Mouse (Mus musculus) liver, embryonic 11.5 days (tissue): ENCODE results near the gene Tanc1. TPM values are rescaled to one million over a fixed set of nuclear protein-coding genes. Genes with fewer than 3 reads are reported as not detected.

ENCODE experiments used
- ATAC-seq: fragments of 200-750 bp; cut with Nextera tagmentation; replicated peaks from 2 replicates; pipeline ENCODE4 v1.8.0; 2017; ENCODE audit warnings: moderate number of reproducible peaks, mild to moderate bottlenecking, moderate TSS enrichment, moderate library complexity; ENCODE audit not compliant: low FRiP score
- DNase-seq: peaks from one replicate; pipeline ENCODE4 v3.0.0-alpha.2; 2017; ENCODE audit warnings: low spot score
- H3K27ac ChIP-seq: fragments of 300-500 bp; sonication (generic); 2 replicates; pipeline ENCODE4 v1.5.1; 2014; ENCODE audit warnings: mild to moderate bottlenecking, low read depth, low read length, control low read depth
- H3K27me3 ChIP-seq: fragments of 300-500 bp; sonication (generic); replicated peaks from 2 replicates; pipeline ENCODE4 v1.6.1; 2014; ENCODE audit warnings: low read length, mixed read lengths; ENCODE audit not compliant: control insufficient read depth, insufficient read depth
- H3K36me3 ChIP-seq: fragments of 300-500 bp; sonication (generic); 2 replicates; pipeline ENCODE4 v1.6.1; 2014; ENCODE audit warnings: mild to moderate bottlenecking, low read length, moderate library complexity, mixed read lengths; ENCODE audit not compliant: control insufficient read depth, insufficient read depth
- H3K4me1 ChIP-seq: fragments of 300-500 bp; sonication (generic); replicated peaks from 2 replicates; pipeline ENCODE4 v1.6.1; 2014; ENCODE audit warnings: low read length, mixed read lengths; ENCODE audit not compliant: control insufficient read depth, insufficient read depth
- H3K4me2 ChIP-seq: fragments of 300-500 bp; sonication (generic); 2 replicates; pipeline ENCODE4 v1.6.1; 2014; ENCODE audit warnings: mild to moderate bottlenecking, control low read depth, moderate library complexity
- H3K4me3 ChIP-seq: fragments of 300-500 bp; sonication (generic); 2 replicates; pipeline ENCODE4 v1.5.1; 2014; ENCODE audit warnings: low read depth, low read length, control low read depth
- H3K9ac ChIP-seq: fragments of 300-500 bp; sonication (generic); 2 replicates; pipeline ENCODE4 v1.6.1; 2014; ENCODE audit warnings: low read depth, low read length, control low read depth
- H3K9me3 ChIP-seq: fragments of 300-500 bp; sonication (generic); 2 replicates; pipeline ENCODE4 v1.6.1; 2016; ENCODE audit warnings: low read length, inconsistent platforms, mixed read lengths; ENCODE audit not compliant: control insufficient read depth
- WGBS: fragments of 180-500 bp; shearing (Covaris S2); extraction: QIAGEN DNeasy Blood & Tissue Kit; methylation state at CpG from one replicate; pipeline ENCODE4 v1.1.7; 2014; 5-methylcytosine and 5-hydroxymethylcytosine counted together
- polyA plus RNA-seq: library from polyadenylated mRNA; unstranded; fragments of >200 nt; fragmentation: Nextera tagmentation; extraction: Ambion mirVana; gene quantifications from 2 replicates; pipeline ENCODE4 v1.2.1, GENCODE M21; 2014

The Tanc1 gene
- polyA plus RNA-seq, 1 experiment from 2014 or later: 12.5 TPM

DNA sequence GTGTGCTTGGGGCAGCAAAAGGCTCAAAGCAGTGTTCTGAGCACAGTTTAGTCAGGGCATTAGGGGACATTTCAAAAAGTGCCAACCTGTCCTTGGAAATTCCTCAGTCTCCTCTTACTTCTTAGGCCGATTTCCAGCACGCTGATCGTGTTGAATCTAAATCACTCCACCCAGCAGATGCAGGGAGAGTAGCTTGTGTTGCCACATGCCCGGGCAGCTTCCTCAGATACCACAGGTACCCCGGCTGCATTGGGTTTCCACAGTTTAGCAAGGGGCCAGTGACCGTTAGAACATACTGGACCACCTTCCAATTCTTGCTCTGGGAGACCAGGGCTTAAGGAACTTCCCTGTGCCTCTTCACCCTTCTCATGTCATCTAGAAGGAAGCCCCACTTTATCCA is 164.0 kb downstream of the Tanc1 start:
- 79% methylated on average over 6 of the region's 6 CpGs for WGBS
- ATAC-seq (no peak), DNase-seq (no peak)
- Histone ChIP-seq H3K9me3 (no peaks in the 10 kb centered on the region), H3K4me3 (no peak overlapping the region), H3K9ac (no peak overlapping the region), H3K4me2 (no peak overlapping the region), H3K27ac (no peak overlapping the region), H3K36me3 (no peaks in the 10 kb centered on the region; the same call in 1 of the 2 replicates), H3K4me1 (0 out of 2 replicates have a peak, but pooled peaks cover 4% of the 10 kb centered on the region), H3K27me3 (no peaks in the 10 kb centered on the region)

DNA sequence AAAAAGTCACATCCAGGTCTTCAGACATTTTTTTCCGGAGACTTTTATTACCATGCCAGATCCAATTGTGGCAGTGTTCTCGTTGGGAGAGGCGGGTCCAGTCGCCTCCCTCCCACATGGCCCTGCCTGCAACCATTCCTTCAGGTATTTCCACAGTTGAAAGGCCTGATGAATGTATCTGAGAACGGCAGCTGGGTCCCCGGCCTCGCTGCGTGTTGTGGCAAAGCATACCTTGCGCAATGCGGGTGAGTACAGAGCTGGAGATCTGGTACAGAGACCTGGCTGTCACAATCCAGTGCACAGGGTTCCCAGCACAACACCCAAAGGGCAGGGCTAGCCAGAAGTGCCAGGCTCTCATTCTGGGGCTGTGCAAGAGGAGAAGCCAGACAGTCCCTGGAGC is 167.5 kb downstream of the Tanc1 start:
- no peaks in the 10 kb centered on the region for H3K27me3 ChIP-seq
- ATAC-seq: no peak
- no peak overlapping the region for H3K27ac ChIP-seq
- H3K4me1 ChIP-seq: no peaks in the 10 kb centered on the region
- H3K4me3 ChIP-seq: no peak overlapping the region
- no peak overlapping the region for H3K9ac ChIP-seq
- DNase-seq: no peak
- H3K9me3 ChIP-seq: no peaks in the 10 kb centered on the region
- no peak overlapping the region for H3K4me2 ChIP-seq
- 78% methylated on average over 10 of the region's 10 CpGs for WGBS
- H3K36me3 ChIP-seq: no peaks in the 10 kb centered on the region; the same call in 1 of the 2 replicates

- no peak overlapping the region for H3K4me3 ChIP-seq
- WGBS: 81% methylated on average over 5 of the region's 5 CpGs
- no peak overlapping the region for H3K9ac ChIP-seq
- ATAC-seq (no peak), DNase-seq (no peak)
- H3K27ac ChIP-seq: no peak overlapping the region
- no peaks in the 10 kb centered on the region for H3K9me3 ChIP-seq
- no peak overlapping the region for H3K4me2 ChIP-seq
- H3K36me3 ChIP-seq: no peaks in the 10 kb centered on the region; the same call in 1 of the 2 replicates
- no peaks in the 10 kb centered on the region for H3K27me3 ChIP-seq
- no peaks in the 10 kb centered on the region for H3K4me1 ChIP-seq
These were observed 168.4 kb downstream of the Tanc1 start for GRCm38 (mm10) chr2:59780240-59780639.

DNA sequence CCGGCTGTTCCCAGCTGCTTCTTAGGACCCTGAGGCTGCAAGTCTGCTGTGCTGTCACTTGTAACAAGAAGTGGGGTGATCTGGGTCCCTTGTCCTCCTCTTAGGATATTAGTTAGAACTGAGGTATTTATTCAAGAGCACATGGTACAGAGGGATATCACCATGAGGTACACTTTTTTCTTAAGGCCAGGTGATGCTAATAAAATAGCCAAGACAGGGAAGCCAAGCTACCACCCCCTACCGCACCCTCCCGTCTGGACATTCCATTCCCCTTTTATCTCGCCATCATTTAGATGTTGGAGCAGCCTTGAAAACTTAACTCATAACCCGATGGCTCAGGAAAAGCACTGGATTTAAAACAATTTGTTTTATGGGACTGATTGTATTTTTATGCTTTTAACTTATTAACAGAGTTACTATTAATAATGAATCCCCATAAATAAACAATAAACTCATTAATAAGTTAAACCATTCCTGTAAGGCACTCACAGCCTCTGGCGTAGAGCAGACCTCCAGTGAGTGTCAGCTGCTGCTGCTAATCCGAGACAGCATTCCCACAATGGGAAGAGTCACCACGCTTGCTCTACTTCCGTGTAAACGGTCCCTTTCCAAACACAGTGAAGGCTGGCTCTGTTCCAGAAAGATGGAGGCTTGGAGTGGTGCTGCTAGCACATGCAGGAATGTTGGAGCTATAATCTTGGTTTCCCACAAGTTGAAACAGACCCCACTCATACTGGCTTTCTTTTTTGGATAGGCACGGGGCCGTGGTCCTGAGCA is 171.4 kb downstream of the Tanc1 start:
- H3K9ac ChIP-seq: no peak overlapping the region
- WGBS: 73% methylated on average over 12 of the region's 12 CpGs

DNA sequence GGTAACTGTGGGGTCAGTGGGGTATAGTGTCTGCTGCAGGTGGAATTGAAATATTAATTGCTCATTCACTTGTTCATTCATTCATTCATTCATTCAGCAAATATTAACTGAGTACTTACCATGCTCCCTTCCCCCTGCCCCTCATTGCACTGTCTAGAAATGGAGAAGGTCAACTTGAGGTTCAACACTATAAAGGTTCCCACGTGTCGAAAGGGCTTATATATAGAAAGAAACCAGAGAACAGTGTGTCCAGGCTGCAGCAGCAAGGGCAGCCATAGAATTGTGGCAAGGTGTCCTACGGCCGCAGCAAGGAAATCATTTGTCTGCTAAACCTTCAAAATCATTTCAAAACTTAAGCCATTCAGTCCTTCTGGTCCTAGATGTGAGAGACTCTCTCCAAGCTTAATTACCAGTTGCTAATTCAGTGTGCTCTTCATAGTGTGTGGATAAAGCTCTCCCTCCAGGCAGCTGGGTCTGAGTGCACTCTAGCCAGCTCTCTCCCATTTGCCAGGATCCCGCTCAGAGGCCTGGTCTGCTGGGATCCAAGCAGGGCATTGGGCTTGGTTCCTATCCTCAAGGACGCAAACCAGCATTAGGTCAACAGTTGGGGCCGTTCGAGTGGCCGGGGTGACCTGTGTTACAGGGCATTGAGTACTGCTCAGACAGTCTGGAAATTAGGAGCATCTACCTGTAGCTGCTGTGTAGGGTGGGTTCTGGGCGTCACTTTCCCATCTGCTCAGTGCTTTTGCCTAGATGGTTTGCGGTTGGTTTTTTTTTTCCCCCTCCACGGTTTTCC is 172.2 kb downstream of the Tanc1 start:
- Histone ChIP-seq H3K36me3 (no peaks in the 10 kb centered on the region; the same call in 1 of the 2 replicates), H3K4me3 (no peak overlapping the region), H3K9ac (no peak overlapping the region), H3K27me3 (no peaks in the 10 kb centered on the region), H3K4me2 (no peak overlapping the region), H3K4me1 (no peaks in the 10 kb centered on the region), H3K9me3 (no peaks in the 10 kb centered on the region), H3K27ac (no peak overlapping the region)
- no peak for ATAC-seq
- DNase-seq: no peak
- 81% methylated on average over 12 of the region's 12 CpGs for WGBS

More for the DNA sequence above, 171.4 kb downstream of the Tanc1 start:
- Histone ChIP-seq H3K4me3 (no peak overlapping the region), H3K27me3 (no peaks in the 10 kb centered on the region), H3K4me2 (no peak overlapping the region), H3K36me3 (no peaks in the 10 kb centered on the region; the same call in 1 of the 2 replicates), H3K4me1 (no peaks in the 10 kb centered on the region), H3K27ac (no peak overlapping the region), H3K9me3 (no peaks in the 10 kb centered on the region)
- ATAC-seq: no peak
- DNase-seq: no peak

- Histone ChIP-seq H3K4me2 (no peak overlapping the region), H3K27me3 (no peaks in the 10 kb centered on the region), H3K27ac (no peak overlapping the region), H3K36me3 (no peaks in the 10 kb centered on the region; the same call in 1 of the 2 replicates), H3K4me3 (no peak overlapping the region), H3K9me3 (no peaks in the 10 kb centered on the region), H3K9ac (no peak overlapping the region), H3K4me1 (no peaks in the 10 kb centered on the region)
- 81% methylated on average over 6 of the region's 6 CpGs for WGBS
- no peak for ATAC-seq
- no peak for DNase-seq
These were observed 172.7 kb downstream of the Tanc1 start for GRCm38 (mm10) chr2:59784628-59784883.

DNA sequence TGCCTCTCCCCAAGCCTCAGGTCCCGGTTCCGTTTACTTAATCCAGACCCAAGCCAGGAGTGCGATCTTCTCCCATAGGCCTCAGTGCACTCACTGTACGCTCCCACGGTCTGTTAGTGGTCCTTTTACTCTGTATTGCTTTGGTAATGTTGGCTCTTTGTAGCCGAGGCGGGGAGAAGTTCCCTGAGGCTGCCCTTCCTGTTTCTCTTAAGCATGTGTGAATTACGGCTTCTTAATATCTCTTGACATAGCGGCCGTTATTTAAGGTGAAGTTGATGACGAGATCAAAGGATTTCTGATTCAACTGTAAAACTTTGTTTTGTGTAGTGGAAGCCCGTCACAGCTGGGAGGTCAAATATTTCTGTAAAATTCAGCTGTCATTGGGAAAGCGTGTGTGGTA is 173.8 kb downstream of the Tanc1 start:
- H3K36me3 ChIP-seq: no peaks in the 10 kb centered on the region; the same call in 1 of the 2 replicates
- no peak overlapping the region for H3K27ac ChIP-seq
- no peaks in the 10 kb centered on the region for H3K27me3 ChIP-seq
- H3K9ac ChIP-seq: no peak overlapping the region
- ATAC-seq (no peak), DNase-seq (no peak)
- H3K4me3 ChIP-seq: no peak overlapping the region
- H3K4me1 ChIP-seq: no peaks in the 10 kb centered on the region
- no peak overlapping the region for H3K4me2 ChIP-seq
- H3K9me3 ChIP-seq: no peaks in the 10 kb centered on the region
- WGBS: 81% methylated on average over 13 of the region's 13 CpGs

GRCm38 (mm10) chr2:59788704-59789500 is 177.1 kb downstream of the Tanc1 start:
- peaks cover 3% of the 10 kb centered on the region; the same call in 1 of the 2 replicates for H3K36me3 ChIP-seq

More at GRCm38 (mm10) chr2:59788704-59789500, 177.1 kb downstream of the Tanc1 start:
- ATAC-seq (no peak), DNase-seq (no peak)
- Histone ChIP-seq H3K4me2 (no peak overlapping the region), H3K9me3 (no peaks in the 10 kb centered on the region), H3K4me1 (peaks cover 9% of the 10 kb centered on the region), H3K9ac (no peak overlapping the region), H3K27ac (no peak overlapping the region), H3K27me3 (no peaks in the 10 kb centered on the region), H3K4me3 (no peak overlapping the region)
- 84% methylated on average over 7 of the region's 7 CpGs for WGBS
